Mouse (Mus musculus) retina, embryonic 14.5 days (tissue): Measurements from ENCODE around the gene Mef2c.

ENCODE experiments used
- DNase-seq: peaks from one replicate; pipeline ENCODE4 v3.0.0-alpha.2; 2015; ENCODE audit warnings: low spot score

Mef2c gene

GRCm38 (mm10) chr13:83610124-83610523 is 106.3 kb downstream of the Mef2c start:
- no peak for DNase-seq

GRCm38 (mm10) chr13:83612195-83612594 is 108.4 kb downstream of the Mef2c start:
- no peak for DNase-seq

GRCm38 (mm10) chr13:83615875-83616274 is 112.0 kb downstream of the Mef2c start:
- no peak for DNase-seq

- no peak for DNase-seq
Measured at GRCm38 (mm10) chr13:83624651-83625050, 120.8 kb downstream of the Mef2c start.

GRCm38 (mm10) chr13:83627429-83627828 is 123.6 kb downstream of the Mef2c start:
- no peak for DNase-seq

GRCm38 (mm10) chr13:83628139-83628538 is 124.3 kb downstream of the Mef2c start:
- DNase-seq, result no peak

GRCm38 (mm10) chr13:83633155-83633554 is 129.3 kb downstream of the Mef2c start:
- no peak for DNase-seq

- DNase-seq, result no peak
Measured at GRCm38 (mm10) chr13:83635218-83635617, 131.4 kb downstream of the Mef2c start.

GRCm38 (mm10) chr13:83637666-83638065 is 133.8 kb downstream of the Mef2c start:
- DNase-seq, result no peak

- DNase-seq, result no peak
Measured at GRCm38 (mm10) chr13:83638735-83639134, 134.9 kb downstream of the Mef2c start.

GRCm38 (mm10) chr13:83649051-83649450 is 145.2 kb downstream of the Mef2c start:
- DNase-seq, result no peak

GRCm38 (mm10) chr13:83649795-83650476 is 146.1 kb downstream of the Mef2c start:
- no peak for DNase-seq

GRCm38 (mm10) chr13:83650807-83651206 is 147.0 kb downstream of the Mef2c start:
- no peak for DNase-seq

GRCm38 (mm10) chr13:83651941-83652548 is 148.2 kb downstream of the Mef2c start:
- DNase-seq, result no peak

- no peak for DNase-seq
Measured at GRCm38 (mm10) chr13:83652560-83652959, 148.7 kb downstream of the Mef2c start.

GRCm38 (mm10) chr13:83654889-83655769 is 151.3 kb downstream of the Mef2c start:
- peak; percentile 95 for DNase-seq

- DNase-seq, result no peak
Measured at GRCm38 (mm10) chr13:83656094-83656493, 152.3 kb downstream of the Mef2c start.

- peak; percentile 75 for DNase-seq
Measured at GRCm38 (mm10) chr13:83656773-83657172, 152.9 kb downstream of the Mef2c start.

GRCm38 (mm10) chr13:83660722-83661121 is 156.9 kb downstream of the Mef2c start:
- DNase-seq, result peak; percentile 66

- DNase-seq, result no peak
Measured at GRCm38 (mm10) chr13:83661166-83661565, 157.3 kb downstream of the Mef2c start.

- DNase-seq, result no peak
Measured at GRCm38 (mm10) chr13:83662089-83662551, 158.3 kb downstream of the Mef2c start.

- no peak for DNase-seq
Measured at GRCm38 (mm10) chr13:83666179-83666578, 162.3 kb downstream of the Mef2c start.

GRCm38 (mm10) chr13:83667051-83667450 is 163.2 kb downstream of the Mef2c start:
- DNase-seq, result no peak
